Mouse (Mus musculus) layer of hippocampus, postnatal 14 days (tissue): ENCODE results near the gene Hsd17b11. TPM values are rescaled to one million over a fixed set of nuclear protein-coding genes. Genes with fewer than 3 reads are reported as not detected.

Experiments used
- DNase-seq, 2 experiments: peaks; one replicate each; pipeline ENCODE4 v3.0.0; 2021 to 2022; ENCODE audit warnings: low spot score in 2 of 2, mixed read lengths in 1 of 2
- long read RNA-seq, 2 experiments: library from polyadenylated mRNA; stranded (forward); transcript quantifications; one replicate each; pipeline ENCODE4 v2.0.0; 2021
- total RNA-seq, 2 experiments: library from RNA; stranded (reverse); gene quantifications; 2 replicates each; pipeline ENCODE4 v1.2.3; 2021

The Hsd17b11 gene
- total RNA-seq = 10 to 100 TPM; 36.7 to 39.9 TPM
- long read RNA-seq, experiment 1, partial matches to known transcripts = 3 of 3 reads
- long read RNA-seq, experiment 1, other reads (novel, unspliced or antisense) = 0 of 3 reads
- long read RNA-seq, experiment 2, partial matches to known transcripts = 1 of 3 reads
- long read RNA-seq, experiment 2, other reads (novel, unspliced or antisense) = 1 of 3 reads

GRCm38 (mm10) chr5:104021597-104022378 is at the start of gene Hsd17b11:
TSS of gene Hsd17b11 (minus strand) at chr5:104021919.
- peak; percentile 68 to 72 for DNase-seq

- DNase-seq = no peak
Measured at GRCm38 (mm10) chr5:104071048-104071447, 49.3 kb upstream of the Hsd17b11 start.

GRCm38 (mm10) chr5:104068751-104069150 is 47.0 kb upstream of the Hsd17b11 start:
- no peak for DNase-seq

GRCm38 (mm10) chr5:104062773-104063551 is 41.2 kb upstream of the Hsd17b11 start:
- DNase-seq = no peak

- no peak for DNase-seq
Measured at GRCm38 (mm10) chr5:104061936-104062772, 40.4 kb upstream of the Hsd17b11 start.

- DNase-seq = no peak
Measured at GRCm38 (mm10) chr5:104060429-104060828, 38.7 kb upstream of the Hsd17b11 start.

- DNase-seq = no peak
Measured at GRCm38 (mm10) chr5:104059628-104060027, 37.9 kb upstream of the Hsd17b11 start.

- DNase-seq = no peak
Measured at GRCm38 (mm10) chr5:104058021-104058420, 36.3 kb upstream of the Hsd17b11 start.

- DNase-seq = no peak
Measured at GRCm38 (mm10) chr5:104056295-104056694, 34.6 kb upstream of the Hsd17b11 start.

- no peak for DNase-seq
Measured at GRCm38 (mm10) chr5:104055816-104056215, 34.1 kb upstream of the Hsd17b11 start.

- no peak for DNase-seq
Measured at GRCm38 (mm10) chr5:104054938-104055337, 33.2 kb upstream of the Hsd17b11 start.

GRCm38 (mm10) chr5:104052956-104053355 is 31.2 kb upstream of the Hsd17b11 start:
- DNase-seq = no peak

GRCm38 (mm10) chr5:104048139-104048538 is 26.4 kb upstream of the Hsd17b11 start:
- no peak for DNase-seq

GRCm38 (mm10) chr5:104047200-104048105 is 25.7 kb upstream of the Hsd17b11 start:
- DNase-seq = no peak

GRCm38 (mm10) chr5:104046256-104047199 is 24.8 kb upstream of the Hsd17b11 start, which contains the start of gene Nudt9:
TSS of gene Nudt9 (plus strand) at chr5:104046306.
- peak; percentile 96 to 98 for DNase-seq

GRCm38 (mm10) chr5:104043704-104044103 is 22.0 kb upstream of the Hsd17b11 start:
- DNase-seq = no peak

- DNase-seq = no peak
Measured at GRCm38 (mm10) chr5:104042906-104043305, 21.2 kb upstream of the Hsd17b11 start.

- DNase-seq = peak in 1 of 2 experiments; percentile 40
Measured at GRCm38 (mm10) chr5:104039154-104039932, 17.6 kb upstream of the Hsd17b11 start.
